Mouse (Mus musculus): Measurements from ENCODE around the gene Cnnm2.

- TF ChIP-seq CTCF (IDR thresholded peaks at IDR 0.05) (no peak), EP300 (IDR thresholded peaks at IDR 0.05) (no peak)
These were observed 166.7 kb downstream of the Cnnm2 start for GRCm38 (mm10) chr19:46928136-46928535.
